Mouse (Mus musculus) hindbrain, postnatal 0 days (tissue): ENCODE results near the gene Srsx. TPM values are rescaled to one million over a fixed set of nuclear protein-coding genes. Genes with fewer than 3 reads are reported as not detected.
"Not testable (repeated sequence)": the region's sequence is repeated elsewhere in the genome, so short reads cannot be mapped to it uniquely, and the experiment has no call there.

ENCODE experiments used
- ATAC-seq: fragments of 200-750 bp; cut with Nextera tagmentation; 2 replicates; pipeline ENCODE4 v1.8.0; 2017; ENCODE audit warnings: mild to moderate bottlenecking, moderate TSS enrichment, moderate library complexity
- DNase-seq: peaks from one replicate; pipeline ENCODE4 v3.0.0-alpha.2; 2015; ENCODE audit warnings: low spot score
- H3K27ac ChIP-seq: fragments of 300-500 bp; sonication (generic); 2 replicates; pipeline ENCODE4 v1.5.1; 2014; ENCODE audit warnings: mild to moderate bottlenecking
- H3K27me3 ChIP-seq: fragments of 300-500 bp; sonication (generic); 2 replicates; pipeline ENCODE4 v1.6.1; 2014; ENCODE audit warnings: low read length, mixed read lengths; ENCODE audit not compliant: insufficient read depth
- H3K36me3 ChIP-seq: fragments of 300-500 bp; sonication (generic); 2 replicates; pipeline ENCODE4 v1.6.1; 2014; ENCODE audit warnings: low read length, mixed read lengths; ENCODE audit not compliant: insufficient read depth
- H3K4me1 ChIP-seq: fragments of 300-500 bp; sonication (generic); 2 replicates; pipeline ENCODE4 v1.6.1; 2014; ENCODE audit warnings: antibody characterized with exemption, low read length, mixed read lengths; ENCODE audit not compliant: insufficient read depth
- H3K4me2 ChIP-seq: fragments of 300-500 bp; sonication (generic); 2 replicates; pipeline ENCODE4 v1.6.1; 2014; ENCODE audit warnings: low read depth, mild to moderate bottlenecking, low read length, moderate library complexity, mixed read lengths
- H3K4me3 ChIP-seq: fragments of 300-500 bp; sonication (generic); 2 replicates; pipeline ENCODE4 v1.5.1; 2014; ENCODE audit warnings: low read length
- H3K9ac ChIP-seq: fragments of 300-500 bp; sonication (generic); replicated peaks from 2 replicates; pipeline ENCODE4 v1.6.1; 2014; ENCODE audit warnings: mild to moderate bottlenecking, low read length, moderate library complexity, mixed read lengths
- H3K9me3 ChIP-seq: fragments of 300-500 bp; sonication (generic); 2 replicates; pipeline ENCODE4 v1.6.1; 2016; ENCODE audit warnings: low read length, mixed read lengths
- WGBS: fragments of 180-500 bp; shearing (Covaris S2); extraction: QIAGEN DNeasy Blood & Tissue Kit; methylation state at CpG from one replicate; pipeline ENCODE4 v1.1.7; 2014; 5-methylcytosine and 5-hydroxymethylcytosine counted together
- polyA plus RNA-seq: library from polyadenylated mRNA; unstranded; fragments of >200 nt; fragmentation: Nextera tagmentation; extraction: Ambion mirVana; gene quantifications from 2 replicates; pipeline ENCODE4 v1.2.1, GENCODE M21; 2015
- total RNA-seq: library from RNA; depleted of rRNA; stranded (reverse); fragments of >200 nt; gene quantifications from 2 replicates; pipeline ENCODE4 v1.2.3, GENCODE M21; 2014; rRNA removed

Srsx gene
- total RNA-seq, result not detected in 2 replicates
- not detected in 2 replicates for polyA plus RNA-seq

DNA sequence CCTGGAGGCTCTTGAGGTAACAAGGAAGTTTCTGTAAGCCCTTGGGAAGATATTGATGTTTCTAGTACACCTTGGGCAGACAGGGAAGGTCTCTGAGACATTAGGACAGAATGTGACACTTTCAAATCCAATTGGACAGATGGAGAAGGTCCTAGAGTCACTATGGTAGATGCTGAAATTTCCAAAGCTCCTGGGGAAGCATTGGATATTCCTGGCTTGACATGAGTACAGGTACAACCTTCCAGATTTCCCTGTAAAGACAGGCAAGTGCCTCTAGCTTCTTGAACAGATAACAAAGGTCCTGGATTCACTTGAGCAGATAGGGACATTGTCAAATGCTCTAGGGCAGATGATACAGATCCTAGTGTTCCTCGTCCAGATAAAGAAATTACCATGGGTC, at the start of gene Srsx:
Srsx (minus strand) TSS at position 101 of the 400 bp plus-strand sequence.
- not testable (repeated sequence) for H3K4me3 ChIP-seq, H3K9ac ChIP-seq, H3K9me3 ChIP-seq, H3K27ac ChIP-seq, ATAC-seq, H3K4me2 ChIP-seq, H3K4me1 ChIP-seq, H3K36me3 ChIP-seq, DNase-seq, H3K27me3 ChIP-seq
- no CpG with 5 or more reads among the region's 1 CpGs for whole genome bisulfite sequencing

DNA sequence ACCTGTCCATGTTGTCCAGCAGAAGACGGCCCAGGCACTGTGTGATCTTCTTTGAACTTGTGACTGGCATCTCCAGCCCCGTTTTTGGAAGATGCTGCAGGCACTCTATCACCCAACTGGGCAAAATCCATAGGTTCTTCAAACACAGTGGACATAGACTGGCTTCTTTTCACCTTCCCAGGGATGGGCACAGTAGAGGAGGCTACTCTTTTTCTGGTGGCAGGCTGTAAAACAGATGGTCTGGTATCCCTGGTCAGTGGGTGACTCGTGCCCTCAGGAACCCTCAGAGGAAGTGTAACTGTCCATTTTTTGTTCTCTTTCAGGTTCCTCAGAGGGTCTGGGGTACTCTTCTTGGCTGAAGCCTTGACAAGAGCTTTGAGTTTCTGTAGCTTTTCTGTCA, 24.5 kb upstream of the Srsx start, which contains the start of gene Gm17577:
Gm17577 (minus strand) TSS at position 101 of the 400 bp plus-strand sequence.
- H3K4me1 ChIP-seq, H3K4me3 ChIP-seq, H3K9ac ChIP-seq, DNase-seq, H3K9me3 ChIP-seq, ATAC-seq, H3K27me3 ChIP-seq, H3K27ac ChIP-seq, H3K4me2 ChIP-seq, H3K36me3 ChIP-seq: not testable (repeated sequence)
- WGBS, result no CpG with 5 or more reads among the region's 3 CpGs

Other genes starting within 250 kb of the Srsx start
- not detected in 2 replicates for gene Gm17521, start 192.8 kb downstream of the Srsx start, total RNA-seq
- gene Gm17521, start 192.8 kb downstream of the Srsx start, polyA plus RNA-seq, result not detected in 2 replicates
- gene Cldn34c1, start 119.0 kb downstream of the Srsx start, total RNA-seq, result 23.4 and 28.7 TPM in 2 replicates
- 21.3 and 24.0 TPM in 2 replicates for gene Cldn34c1, start 119.0 kb downstream of the Srsx start, polyA plus RNA-seq
- gene Gm17577, start 24.4 kb upstream of the Srsx start, total RNA-seq, result not detected in 2 replicates
- not detected in 2 replicates for gene Gm17577, start 24.4 kb upstream of the Srsx start, polyA plus RNA-seq